10 mouse cellular contexts compared by ENCODE assay signal in genomic region chr11:68451282-68451735, GRCm38 (mm10). TPM values are rescaled to one million over a fixed set of nuclear protein-coding genes. Genes with fewer than 3 reads are reported as not detected.
DNase-seq lines count a peak whose midpoint lies in the region; ATAC-seq and TF ChIP-seq lines count a peak whose summit lies in the region.
"Had no signal": no experiment of that assay in that cellular context is flagged by ENCODE, and none has a peak within 500 bp of the region (broad histone marks: within the 10 kb centered on the region; RNA-seq: fewer than 3 reads in every experiment).

No protein-coding gene starts in this region.

- WGBS in lung, postnatal 0 days = 23% methylated on average over 10 of the region's 10 CpGs
- 56% methylated on average over 10 of the region's 10 CpGs for WGBS in hindbrain, embryonic 16.5 days
- WGBS in thymus, adult 2 months = 2% methylated on average over 10 of the region's 10 CpGs

- no peaks in the 10 kb centered on the region for H3K27me3 ChIP-seq in lung, postnatal 0 days (replicated peaks; ENCODE audit: insufficient read depth, low read length)
- no peaks in the 10 kb centered on the region for H3K27me3 ChIP-seq in hindbrain, embryonic 16.5 days (replicated peaks; ENCODE audit: control insufficient read depth, insufficient read depth, low read length)
- no peaks in the 10 kb centered on the region for H3K27me3 ChIP-seq in thymus, adult 2 months (ENCODE audit: control insufficient read depth, insufficient read depth, low read length)

- H3K4me2 ChIP-seq in lung, postnatal 0 days (replicated peaks; ENCODE audit: low read depth, low read length) = no peak overlapping the region
- H3K4me2 ChIP-seq in hindbrain, embryonic 16.5 days (ENCODE audit: low read length) = no peak overlapping the region

- no peak for TF ChIP-seq EP300 in lung, postnatal 0 days (IDR thresholded peaks at IDR 0.05)

- ATAC-seq in lung, postnatal 0 days = no peak
- ATAC-seq in hindbrain, embryonic 16.5 days = 0 out of 2 replicates have a peak, but pooled peaks have one; percentile 34

- TF ChIP-seq POLR2A in bone marrow macrophage, adult 2 months (IDR thresholded peaks at IDR 0.05; ENCODE audit: borderline replicate concordance, low read depth, low read length) = no peak
- no peak for TF ChIP-seq POLR2A in thymus, adult 2 months (IDR thresholded peaks at IDR 0.05; ENCODE audit: control insufficient read depth, extremely low read depth, insufficient read depth, low read length, poor library complexity)

- intact Hi-C loops in left cerebral cortex, postnatal 36 days (cut with DNase I) = no loop called here

- peak; percentile 22 for DNase-seq in lung, postnatal 10 days
- DNase-seq in lung, postnatal 0 days (ENCODE audit: low spot score) = no peak
- peak; percentile 72 for DNase-seq in thymus, adult 2 months
- DNase-seq in cerebellum, adult 18-20 months = no peak
- DNase-seq in left cerebral cortex, postnatal 36 days (ENCODE audit: low spot score in 2 of 2) = no peak
- no peak for DNase-seq in adrenal gland, adult 18-20 months (ENCODE audit: low spot score in 2 of 2)
- DNase-seq: right cerebral cortex, adult 18-20 months had no signal

- no peaks in the 10 kb centered on the region for H3K36me3 ChIP-seq in lung, postnatal 0 days (ENCODE audit: insufficient read depth, low read length)
- no peaks in the 10 kb centered on the region for H3K36me3 ChIP-seq in hindbrain, embryonic 16.5 days (ENCODE audit: control insufficient read depth, insufficient read depth, low read length)
- no peaks in the 10 kb centered on the region; the same call in 1 of the 2 replicates for H3K36me3 ChIP-seq in thymus, adult 2 months (ENCODE audit: control insufficient read depth, insufficient read depth, low read length)

- H3K9ac ChIP-seq in lung, postnatal 0 days (replicated peaks; ENCODE audit: low read depth) = no peak overlapping the region
- H3K9ac ChIP-seq in hindbrain, embryonic 16.5 days (ENCODE audit: low read depth, low read length) = no peak overlapping the region

- no peaks in the 10 kb centered on the region for H3K9me3 ChIP-seq in lung, postnatal 0 days (ENCODE audit: low read length)
- H3K9me3 ChIP-seq in hindbrain, embryonic 16.5 days (ENCODE audit: control insufficient read depth, low read length) = no peaks in the 10 kb centered on the region

- H3K27ac ChIP-seq in lung, postnatal 0 days (ENCODE audit: low read length) = no peak overlapping the region
- peak overlapping the region; percentile 45 for H3K27ac ChIP-seq in bone marrow macrophage, adult 2 months (ENCODE audit: insufficient read depth, low read depth, low read length)
- H3K27ac ChIP-seq in hindbrain, embryonic 16.5 days (ENCODE audit: low read depth, low read length) = no peak overlapping the region
- no peak overlapping the region for H3K27ac ChIP-seq in thymus, adult 2 months (ENCODE audit: control insufficient read depth, insufficient read depth, low read length)

- no peaks in the 10 kb centered on the region for H3K4me1 ChIP-seq in lung, postnatal 0 days (ENCODE audit: insufficient read depth, low read depth, low read length)
- H3K4me1 ChIP-seq in bone marrow macrophage, adult 2 months (ENCODE audit: control insufficient read depth, insufficient read depth, low read length) = peaks cover 80% of the 10 kb centered on the region
- peaks cover 7% of the 10 kb centered on the region for H3K4me1 ChIP-seq in hindbrain, embryonic 16.5 days (ENCODE audit: control insufficient read depth, insufficient read depth, low read depth, low read length)
- H3K4me1 ChIP-seq in thymus, adult 2 months (replicated peaks; ENCODE audit: control insufficient read depth, insufficient read depth, low read length) = peaks cover 50% of the 10 kb centered on the region

- no peak overlapping the region for H3K4me3 ChIP-seq in lung, postnatal 0 days (ENCODE audit: low read depth, low read length)
- H3K4me3 ChIP-seq in bone marrow macrophage, adult 2 months (ENCODE audit: insufficient read depth, low read length) = no peak overlapping the region
- no peak overlapping the region for H3K4me3 ChIP-seq in hindbrain, embryonic 16.5 days (ENCODE audit: low read length)
- H3K4me3 ChIP-seq in thymus, adult 2 months (ENCODE audit: control insufficient read depth, insufficient read depth, low read length) = no peak overlapping the region

- no peak for TF ChIP-seq CTCF in lung, postnatal 0 days (IDR thresholded peaks at IDR 0.05)
- no peak for TF ChIP-seq CTCF in bone marrow macrophage, adult 2 months (IDR thresholded peaks at IDR 0.05; ENCODE audit: low read depth, low read length)
- no peak for TF ChIP-seq CTCF in thymus, adult 2 months (IDR thresholded peaks at IDR 0.05; ENCODE audit: borderline replicate concordance, control insufficient read depth, extremely low read depth, insufficient read depth, low read length, poor library complexity)

RNA-seq across cellular contexts. Expression of gene Pik3r5, which starts 19.4 kb away (rescaled TPM):
- polyA plus RNA-seq in lung, postnatal 0 days (2015; fragmentation: Nextera tagmentation; extraction: Ambion mirVana) = 1.1 and 1.2 TPM in 2 replicates
- 120 and 122 TPM in 2 replicates for polyA plus RNA-seq in bone marrow macrophage, adult 2 months (2012; ENCODE audit: insufficient read depth, insufficient read length, missing spikeins)
- polyA plus RNA-seq in hindbrain, embryonic 16.5 days (2015; fragmentation: Nextera tagmentation; extraction: Ambion mirVana) = 0.26 and 0.44 TPM in 2 replicates
- 105 and 108 TPM in 2 replicates for polyA plus RNA-seq in thymus, adult 2 months (2012; rRNA removed)
- total RNA-seq in left cerebral cortex, postnatal 36 days (2021) = 1 to 10 TPM; 3.0 to 3.3 TPM
- total RNA-seq in adrenal gland, adult 18-20 months (2021) = 1 to 10 TPM; 1.6 to 3.0 TPM

RNA-seq across cellular contexts. Expression of gene Ntn1, which starts 50.7 kb away (rescaled TPM):
- polyA plus RNA-seq in lung, postnatal 0 days (2015; fragmentation: Nextera tagmentation; extraction: Ambion mirVana) = 7.0 and 7.2 TPM in 2 replicates
- 0.09 TPM in 1 of 2 replicates, not detected in the other for polyA plus RNA-seq in bone marrow macrophage, adult 2 months (2012; ENCODE audit: insufficient read depth, insufficient read length, missing spikeins)
- polyA plus RNA-seq in hindbrain, embryonic 16.5 days (2015; fragmentation: Nextera tagmentation; extraction: Ambion mirVana) = 13.3 and 21.7 TPM in 2 replicates
- polyA plus RNA-seq in thymus, adult 2 months (2012; rRNA removed) = 16.6 and 20.4 TPM in 2 replicates
- 1 to 10 TPM; 5.5 to 7.5 TPM for total RNA-seq in left cerebral cortex, postnatal 36 days (2021)
- 10 to 100 TPM; 13.8 to 14.1 TPM for total RNA-seq in adrenal gland, adult 18-20 months (2021)
- total RNA-seq: megakaryocyte-erythroid progenitor cell, adult 5-6 weeks had no signal

RNA-seq across cellular contexts. Expression of gene Pik3r6, which starts 51.5 kb away (rescaled TPM):
- polyA plus RNA-seq in lung, postnatal 0 days (2015; fragmentation: Nextera tagmentation; extraction: Ambion mirVana) = 6.2 and 6.8 TPM in 2 replicates
- 30.1 and 35.5 TPM in 2 replicates for polyA plus RNA-seq in bone marrow macrophage, adult 2 months (2012; ENCODE audit: insufficient read depth, insufficient read length, missing spikeins)
- polyA plus RNA-seq in hindbrain, embryonic 16.5 days (2015; fragmentation: Nextera tagmentation; extraction: Ambion mirVana) = 1.8 and 2.1 TPM in 2 replicates
- polyA plus RNA-seq in thymus, adult 2 months (2012; rRNA removed) = 2.5 and 3.7 TPM in 2 replicates
- total RNA-seq in left cerebral cortex, postnatal 36 days (2021) = 1 to 10 TPM; 2.9 to 3.8 TPM
- total RNA-seq in adrenal gland, adult 18-20 months (2021) = 1 to 10 TPM; 2.8 to 3.2 TPM

Comparison
In these comparisons a context has a peak if more than half of its experiments do, and no peak if none do; other contexts are left out.
1. DNase-seq: peak in lung, postnatal 10 days (single experiment) and thymus, adult 2 months (single experiment); none in lung, postnatal 0 days (single experiment), cerebellum, adult 18-20 months (0 of 2), left cerebral cortex, postnatal 36 days (0 of 2) and adrenal gland, adult 18-20 months (0 of 2).
2. RNA of gene Pik3r5, which starts 19.4 kb away (polyA plus RNA-seq): 120 to 122 TPM in bone marrow macrophage, adult 2 months and 105 to 108 TPM in thymus, adult 2 months; 1.1 to 1.2 TPM in lung, postnatal 0 days and 0.26 to 0.44 TPM in hindbrain, embryonic 16.5 days; every median in the first group is over 10 times any median in the second.